Mouse (Mus musculus): Measurements from ENCODE around the gene Bhlhe40. TPM values are rescaled to one million over a fixed set of nuclear protein-coding genes. Genes with fewer than 3 reads are reported as not detected.

Gene Bhlhe40
- polyA plus RNA-seq, 1 experiment = 39.5 TPM

DNA sequence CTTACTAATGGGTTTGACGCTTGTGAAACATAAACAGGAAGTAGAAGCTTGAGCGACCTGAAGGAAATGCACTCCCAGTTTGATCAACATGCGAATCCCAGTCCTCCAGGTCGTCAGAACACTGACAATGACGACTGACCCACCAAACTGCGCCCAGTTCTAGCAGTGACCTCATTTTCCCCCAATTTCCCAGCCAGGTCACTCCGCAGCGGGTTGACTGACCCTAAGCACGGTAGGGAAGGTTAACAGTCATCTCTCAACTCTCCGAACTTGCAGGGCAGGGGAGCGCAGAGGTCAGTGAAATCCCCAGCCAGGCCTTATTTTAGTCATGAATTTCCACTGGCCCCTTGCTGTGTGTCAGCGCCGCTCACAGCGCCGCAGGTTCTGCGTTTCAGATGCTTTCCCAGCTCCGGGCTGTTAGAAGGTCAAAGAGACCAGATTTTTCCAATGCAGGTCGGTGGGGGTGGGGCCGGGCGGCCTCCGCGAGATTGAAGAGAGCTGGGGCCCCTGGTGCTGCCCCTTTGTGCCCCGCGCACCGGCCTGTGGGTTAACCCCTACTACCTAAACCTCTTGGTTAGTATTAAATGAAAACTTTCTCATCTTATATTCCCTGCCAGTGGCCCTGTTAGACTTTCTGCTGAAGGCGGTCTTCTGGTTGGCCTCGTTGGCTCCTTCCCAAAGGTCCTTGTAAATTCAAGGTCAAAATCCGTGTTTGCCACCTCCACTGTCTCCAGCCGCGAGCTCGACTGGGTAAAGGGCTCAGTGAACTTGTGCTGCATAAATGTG lies 1.8 kb upstream of the Bhlhe40 start:
- peak; percentile 95 for DNase-seq
- 1% methylated on average over 31 of the region's 31 CpGs for WGBS

DNA sequence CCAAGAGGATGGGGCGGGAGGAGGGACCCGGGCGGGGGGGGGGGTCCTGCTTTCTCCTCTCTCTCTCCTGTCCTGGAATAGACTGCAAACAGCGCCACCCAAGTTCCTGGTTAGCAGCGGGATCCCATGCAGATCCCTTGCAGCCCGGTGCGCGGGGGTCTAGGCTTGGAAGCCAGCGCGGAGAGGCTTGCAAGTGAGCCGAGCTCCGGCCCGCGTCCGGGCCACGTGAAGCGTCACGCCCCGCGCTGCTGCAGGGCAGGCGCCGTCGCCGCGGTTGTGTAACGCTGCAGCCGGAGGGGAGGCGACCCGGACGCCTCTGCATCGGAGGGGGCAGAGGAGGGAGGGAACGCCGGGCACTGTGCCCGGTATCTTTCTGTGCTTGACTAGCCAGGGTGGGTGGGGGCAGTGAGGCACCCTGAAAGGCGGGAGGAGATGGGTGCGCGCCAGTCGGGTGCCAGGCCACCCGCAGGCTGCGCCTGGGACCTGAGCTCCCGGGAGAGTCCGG lies 1.2 kb upstream of the Bhlhe40 start:
- H3K36me3 ChIP-seq (ENCODE audit: control insufficient read depth, insufficient read depth, low read length) = peaks cover 4% of the 10 kb centered on the region; the same call in 1 of the 2 replicates
- no peaks in the 10 kb centered on the region for H3K27me3 ChIP-seq (replicated peaks; ENCODE audit: control insufficient read depth, insufficient read depth, low read length)
- H3K4me3 ChIP-seq (ENCODE audit: insufficient read depth, low read depth, low read length) = peak overlapping the region; percentile 30
- peak overlapping the region; percentile 97 for H3K27ac ChIP-seq (ENCODE audit: insufficient read depth, low read depth, low read length)
- H3K4me1 ChIP-seq (ENCODE audit: control insufficient read depth, insufficient read depth, low read length) = peaks cover 8% of the 10 kb centered on the region
- TF ChIP-seq POLR2A (IDR thresholded peaks at IDR 0.05; ENCODE audit: low read depth, low read length) (peak; percentile 8), CTCF (conservative IDR thresholded peaks at IDR 0.05; ENCODE audit: insufficient read depth, insufficient read length, low read depth, low read length) (no peak)
- WGBS = under 1% methylated on average over 41 of the region's 42 CpGs
- DNase-seq = peak; percentile 98

More for the DNA sequence above, 1.8 kb upstream of the Bhlhe40 start:
- Histone ChIP-seq H3K36me3 (ENCODE audit: control insufficient read depth, insufficient read depth, low read length) (peaks cover 3% of the 10 kb centered on the region; the same call in 1 of the 2 replicates), H3K4me3 (ENCODE audit: insufficient read depth, low read depth, low read length) (peak overlapping the region; percentile 30), H3K27ac (ENCODE audit: insufficient read depth, low read depth, low read length) (peak overlapping the region; percentile 97), H3K27me3 (replicated peaks; ENCODE audit: control insufficient read depth, insufficient read depth, low read length) (no peaks in the 10 kb centered on the region), H3K4me1 (ENCODE audit: control insufficient read depth, insufficient read depth, low read length) (peaks cover 8% of the 10 kb centered on the region)
- TF ChIP-seq POLR2A (IDR thresholded peaks at IDR 0.05; ENCODE audit: low read depth, low read length) (no peak), CTCF (conservative IDR thresholded peaks at IDR 0.05; ENCODE audit: insufficient read depth, insufficient read length, low read depth, low read length) (no peak)

DNA sequence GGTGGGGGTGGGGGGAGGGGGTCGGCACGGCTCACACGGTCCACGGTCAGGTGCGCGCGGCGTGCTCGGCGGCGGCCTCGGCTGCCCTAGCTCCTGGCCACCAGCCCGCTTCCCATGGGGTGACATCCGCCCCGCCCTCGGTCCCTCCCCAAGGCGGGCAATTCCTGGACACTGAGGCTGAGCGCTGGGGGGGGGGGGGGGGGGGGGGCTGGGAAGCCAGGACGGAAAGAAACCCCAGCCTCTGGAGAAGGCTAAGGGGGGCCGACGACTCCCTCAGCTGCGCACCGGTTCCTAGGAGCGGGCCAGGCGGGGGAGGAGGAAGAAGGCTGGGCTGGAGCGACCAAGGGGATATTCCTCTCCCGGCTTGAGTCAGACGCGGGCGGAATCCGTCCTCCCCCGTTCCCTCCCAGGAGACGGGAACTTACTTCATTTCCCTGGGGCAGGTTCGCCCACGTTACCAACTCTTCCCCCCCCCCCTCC lies 663 bp upstream of the Bhlhe40 start:
- peak overlapping the region; percentile 97 for H3K27ac ChIP-seq (ENCODE audit: insufficient read depth, low read depth, low read length)

DNA sequence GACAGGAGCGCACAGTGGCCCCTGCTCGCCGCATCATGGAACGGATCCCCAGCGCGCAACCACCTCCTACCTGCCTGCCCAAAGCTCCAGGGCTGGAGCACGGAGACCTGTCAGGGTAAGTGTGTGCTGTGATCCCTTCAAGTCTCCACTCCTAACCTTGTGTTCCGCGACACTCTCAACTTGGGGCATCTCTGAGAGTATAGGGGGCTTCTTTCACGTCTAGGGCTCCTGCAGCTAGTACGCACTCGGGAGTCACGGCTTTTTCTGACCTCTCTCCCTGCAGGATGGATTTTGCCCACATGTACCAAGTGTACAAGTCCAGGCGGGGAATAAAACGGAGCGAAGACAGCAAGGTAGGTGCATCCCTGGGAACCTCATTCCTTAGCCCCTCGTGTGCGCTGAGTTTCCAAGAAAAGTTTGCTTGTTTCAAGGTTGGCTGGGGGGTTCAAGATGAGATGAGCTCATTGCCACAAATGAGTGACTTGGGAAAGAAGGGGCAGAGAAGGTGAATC lies 505 bp downstream of the Bhlhe40 start:
- Histone ChIP-seq H3K4me1 (ENCODE audit: control insufficient read depth, insufficient read depth, low read length) (peaks cover 15% of the 10 kb centered on the region), H3K4me3 (ENCODE audit: insufficient read depth, low read depth, low read length) (peak overlapping the region; percentile 77), H3K36me3 (ENCODE audit: control insufficient read depth, insufficient read depth, low read length) (peaks cover 20% of the 10 kb centered on the region), H3K27me3 (replicated peaks; ENCODE audit: control insufficient read depth, insufficient read depth, low read length) (no peaks in the 10 kb centered on the region), H3K27ac (ENCODE audit: insufficient read depth, low read depth, low read length) (peak overlapping the region; percentile 93)
- TF ChIP-seq POLR2A (IDR thresholded peaks at IDR 0.05; ENCODE audit: low read depth, low read length) (no peak), CTCF (conservative IDR thresholded peaks at IDR 0.05; ENCODE audit: insufficient read depth, insufficient read length, low read depth, low read length) (no peak)
- DNase-seq = no peak
- 1% methylated on average over 18 of the region's 18 CpGs for WGBS

More for the DNA sequence above, 663 bp upstream of the Bhlhe40 start:
- Histone ChIP-seq H3K27me3 (replicated peaks; ENCODE audit: control insufficient read depth, insufficient read depth, low read length) (no peaks in the 10 kb centered on the region), H3K36me3 (ENCODE audit: control insufficient read depth, insufficient read depth, low read length) (peaks cover 9% of the 10 kb centered on the region; the same call in 1 of the 2 replicates), H3K4me1 (ENCODE audit: control insufficient read depth, insufficient read depth, low read length) (peaks cover 11% of the 10 kb centered on the region), H3K4me3 (ENCODE audit: insufficient read depth, low read depth, low read length) (peak overlapping the region; percentile 49)
- 2% methylated on average over 34 of the region's 35 CpGs for WGBS
- TF ChIP-seq CTCF (conservative IDR thresholded peaks at IDR 0.05; ENCODE audit: insufficient read depth, insufficient read length, low read depth, low read length) = no peak
- TF ChIP-seq POLR2A (IDR thresholded peaks at IDR 0.05; ENCODE audit: low read depth, low read length) = no peak
- peak; percentile 98 for DNase-seq

DNA sequence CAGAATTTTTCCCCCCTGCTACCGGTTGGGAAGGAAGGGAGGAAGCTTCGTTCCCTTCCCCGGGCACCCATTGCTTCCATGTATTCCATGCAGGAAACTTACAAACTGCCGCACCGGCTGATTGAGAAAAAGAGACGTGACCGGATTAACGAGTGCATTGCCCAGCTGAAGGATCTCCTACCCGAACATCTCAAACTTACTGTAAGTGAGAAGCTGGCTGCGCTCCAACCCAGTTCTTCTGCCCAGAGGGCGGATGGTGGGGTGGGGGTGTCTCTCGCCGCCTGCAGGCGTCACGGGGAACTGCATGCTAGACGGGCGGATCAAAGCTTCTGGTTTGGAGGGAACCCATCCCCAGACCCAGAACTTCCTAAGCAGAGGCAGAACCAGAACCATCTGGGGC lies 983 bp downstream of the Bhlhe40 start:
- WGBS = 2% methylated on average over 17 of the region's 17 CpGs
- H3K27ac ChIP-seq (ENCODE audit: insufficient read depth, low read depth, low read length) = peak overlapping the region; percentile 93
- H3K27me3 ChIP-seq (replicated peaks; ENCODE audit: control insufficient read depth, insufficient read depth, low read length) = no peaks in the 10 kb centered on the region
- H3K4me3 ChIP-seq (ENCODE audit: insufficient read depth, low read depth, low read length) = peak overlapping the region; percentile 77
- DNase-seq = peak; percentile 95
- H3K36me3 ChIP-seq (ENCODE audit: control insufficient read depth, insufficient read depth, low read length) = peaks cover 20% of the 10 kb centered on the region
- TF ChIP-seq CTCF (conservative IDR thresholded peaks at IDR 0.05; ENCODE audit: insufficient read depth, insufficient read length, low read depth, low read length) (peak; percentile 86), POLR2A (IDR thresholded peaks at IDR 0.05; ENCODE audit: low read depth, low read length) (no peak)
- peaks cover 18% of the 10 kb centered on the region for H3K4me1 ChIP-seq (ENCODE audit: control insufficient read depth, insufficient read depth, low read length)

DNA sequence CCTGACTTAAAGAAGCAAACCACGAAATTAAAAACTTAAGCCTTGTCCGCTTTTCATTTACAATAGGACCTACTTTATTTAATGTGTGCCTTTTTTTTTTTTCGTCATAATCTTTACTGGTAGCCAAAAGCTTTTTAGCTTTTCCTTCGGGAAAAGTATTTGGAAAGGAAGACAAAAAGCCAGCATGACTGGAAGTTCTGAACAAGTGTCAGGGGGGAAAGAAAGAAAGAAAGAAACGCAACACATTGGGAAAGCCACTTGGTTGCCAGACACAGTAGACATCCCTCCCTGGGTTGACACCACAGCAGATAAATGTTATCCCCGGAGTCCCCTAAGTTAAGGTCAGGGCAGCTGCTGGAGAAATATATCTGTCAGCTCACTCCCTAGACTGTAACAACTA lies 1.5 kb downstream of the Bhlhe40 start:
- Histone ChIP-seq H3K4me1 (ENCODE audit: control insufficient read depth, insufficient read depth, low read length) (peaks cover 20% of the 10 kb centered on the region), H3K4me3 (ENCODE audit: insufficient read depth, low read depth, low read length) (peak overlapping the region; percentile 77), H3K36me3 (ENCODE audit: control insufficient read depth, insufficient read depth, low read length) (peaks cover 20% of the 10 kb centered on the region), H3K27ac (ENCODE audit: insufficient read depth, low read depth, low read length) (peak overlapping the region; percentile 53), H3K27me3 (replicated peaks; ENCODE audit: control insufficient read depth, insufficient read depth, low read length) (no peaks in the 10 kb centered on the region)
- no peak for TF ChIP-seq POLR2A (IDR thresholded peaks at IDR 0.05; ENCODE audit: low read depth, low read length)
- no peak for TF ChIP-seq CTCF (conservative IDR thresholded peaks at IDR 0.05; ENCODE audit: insufficient read depth, insufficient read length, low read depth, low read length)
- no peak for DNase-seq
- 28% methylated on average over 6 of the region's 6 CpGs for WGBS

Measured in kidney, adult 2 months (tissue).